Mouse (Mus musculus): ENCODE results near the gene Pex1.
"Not testable (repeated sequence)": the region's sequence is repeated elsewhere in the genome, so short reads cannot be mapped to it uniquely, and the experiment has no call there.

Gene Pex1

DNA sequence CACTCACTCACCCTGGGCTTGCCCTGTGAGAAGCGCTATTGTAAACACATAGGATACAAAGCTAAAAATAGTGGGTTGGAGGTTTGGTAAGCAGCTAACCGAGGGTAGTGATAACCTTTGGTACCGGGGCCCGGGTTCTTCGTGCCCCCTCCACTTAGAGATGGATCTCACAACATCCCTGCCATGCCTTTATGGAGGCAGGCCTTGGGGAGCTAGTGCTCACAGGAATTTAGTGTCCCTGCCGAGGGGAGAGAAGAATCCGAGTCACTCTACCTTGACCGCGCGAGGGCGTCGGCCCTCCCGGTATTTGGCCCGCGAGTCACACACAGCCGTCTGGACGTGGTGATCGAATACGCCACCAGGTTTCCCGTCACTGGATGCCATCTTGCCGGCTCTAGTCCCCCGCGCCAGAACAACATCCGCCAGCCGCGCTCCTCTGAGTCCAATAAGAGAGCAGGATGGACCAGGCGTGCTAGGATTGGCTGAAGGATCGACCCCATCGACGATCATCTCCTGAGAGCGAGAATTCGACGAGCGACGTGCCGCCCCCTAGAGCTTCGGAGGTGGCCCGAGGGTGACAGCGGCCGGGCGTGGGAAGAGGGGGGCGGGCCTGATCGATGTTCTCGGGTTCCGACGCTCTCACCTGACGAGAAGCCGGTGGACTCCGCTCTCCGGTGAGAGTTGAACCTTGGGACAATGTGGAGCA, at the start of gene Pex1:
Gene Pex1, plus strand, starts transcription at position 374 of the 706 bp plus-strand sequence.
- peak; percentile 88 to 89 for DNase-seq

DNA sequence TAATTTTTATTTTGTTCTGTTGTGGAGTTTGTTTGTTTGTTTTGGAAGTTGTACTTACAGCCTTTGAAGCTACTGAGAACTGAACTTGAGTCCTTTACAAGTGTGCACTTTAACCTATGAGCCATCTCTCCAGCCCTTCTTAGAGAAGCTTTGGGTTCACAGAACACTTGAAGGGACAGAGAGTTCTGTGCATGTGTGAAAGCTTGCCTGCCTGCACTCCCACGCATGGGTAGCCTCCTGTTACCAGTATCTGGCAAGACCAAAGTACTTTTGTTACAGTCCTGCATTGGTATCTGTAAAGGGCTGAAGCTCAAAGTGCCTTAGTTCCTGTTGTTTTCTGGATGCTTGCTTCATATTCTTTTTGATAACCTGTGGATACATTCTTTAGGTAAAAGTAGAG, 49.6 kb upstream of the Pex1 start:
- DNase-seq: no peak

DNA sequence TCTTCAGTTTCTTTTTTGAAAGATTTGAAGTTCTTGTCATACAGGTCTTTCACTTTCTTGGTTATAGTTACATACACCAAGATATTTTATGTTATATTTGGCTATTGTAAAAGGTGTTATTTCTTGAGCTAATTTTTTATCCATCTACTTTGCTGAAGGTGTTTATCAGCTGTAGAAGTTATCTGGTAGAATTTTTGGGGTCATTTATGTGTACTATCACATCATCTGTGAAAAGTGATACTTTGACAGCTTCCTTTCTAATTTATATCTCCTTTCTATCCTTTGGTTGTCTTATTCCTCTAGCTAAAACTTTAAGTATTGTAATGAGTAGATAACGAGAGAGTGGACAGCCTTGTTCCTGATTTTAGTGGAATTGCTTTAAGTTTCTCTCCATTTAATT, 44.4 kb upstream of the Pex1 start:
- DNase-seq: no peak

DNA sequence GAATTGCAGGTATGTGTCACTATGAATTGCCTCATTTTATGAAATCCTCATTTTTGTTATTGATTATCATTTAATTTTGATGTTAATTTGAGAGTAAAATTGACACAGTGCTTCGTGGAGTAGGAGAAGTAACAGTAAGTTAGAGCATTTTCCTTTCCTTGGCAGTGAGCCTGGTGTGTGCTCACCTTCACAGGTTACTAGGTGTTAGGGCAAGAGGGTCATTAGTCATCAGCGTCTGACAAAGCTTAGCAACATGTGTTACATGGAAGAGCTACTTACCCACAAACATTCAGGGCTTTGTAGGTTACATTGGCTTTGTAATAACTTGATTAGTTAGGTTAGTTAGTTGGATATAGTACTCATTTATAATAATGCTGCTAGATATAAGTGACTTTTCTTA, 41.7 kb upstream of the Pex1 start:
- no peak for DNase-seq

DNA sequence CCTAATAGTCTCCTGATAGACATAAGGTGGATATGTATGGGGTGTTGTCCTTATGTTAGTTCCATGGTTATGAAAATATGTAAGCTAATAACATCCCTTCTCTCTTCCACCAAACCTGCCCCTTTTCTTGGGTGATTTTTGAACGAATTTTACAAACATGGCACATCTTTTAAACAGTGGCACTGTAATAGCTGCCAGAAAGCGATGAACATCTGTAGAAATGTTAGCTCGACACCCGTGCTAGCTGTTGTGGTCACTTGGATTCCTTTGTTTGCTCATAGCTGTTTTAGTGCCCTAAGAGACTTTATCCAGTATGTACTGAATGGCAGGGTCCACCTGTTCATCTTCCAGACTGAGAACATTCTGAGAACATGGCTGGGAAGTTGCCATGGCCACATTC, 24.6 kb upstream of the Pex1 start, which contains the start of gene 1700109H08Rik:
Gene 1700109H08Rik, plus strand, starts transcription at position 301 of the 400 bp plus-strand sequence.
- DNase-seq: no peak

DNA sequence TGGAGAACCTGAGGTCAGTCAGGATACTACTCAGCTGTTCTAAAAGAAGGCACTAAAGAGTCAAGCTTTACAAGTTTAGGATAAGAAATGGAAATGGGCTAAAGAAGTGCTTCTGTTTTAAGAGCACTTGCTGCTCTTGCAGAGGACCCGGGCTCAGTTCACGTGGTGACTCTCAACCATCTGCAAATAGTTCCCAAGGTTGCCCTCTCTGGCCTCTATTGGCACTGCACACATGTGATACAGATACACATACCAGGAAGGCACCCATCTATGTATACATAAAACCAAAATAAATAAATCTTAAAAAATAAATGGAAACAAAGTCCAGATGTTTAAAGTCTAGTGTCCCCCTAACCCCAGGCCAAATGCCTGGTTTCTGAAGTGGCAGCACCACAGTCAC, 21.0 kb upstream of the Pex1 start:
- DNase-seq: no peak

DNA sequence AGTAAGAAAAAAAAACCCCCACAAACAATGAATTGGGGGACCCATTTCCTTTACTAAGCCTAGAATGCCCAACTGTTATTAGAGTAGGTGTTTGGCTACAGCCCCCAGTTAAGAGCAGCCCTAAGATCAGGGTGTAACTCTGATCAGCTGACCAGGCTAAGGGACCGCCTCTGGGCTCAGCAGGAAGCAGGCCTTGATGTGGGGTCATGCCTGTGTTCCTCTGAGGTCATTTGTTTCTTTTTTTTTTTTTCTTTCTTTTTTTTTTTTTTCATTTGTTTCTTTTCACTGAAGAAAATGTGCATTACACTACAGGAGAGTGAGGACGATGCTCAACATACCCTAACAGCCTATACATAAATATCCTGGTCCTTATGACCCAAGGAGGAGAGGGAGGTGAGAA, 17.9 kb upstream of the Pex1 start:
- no peak for DNase-seq

DNA sequence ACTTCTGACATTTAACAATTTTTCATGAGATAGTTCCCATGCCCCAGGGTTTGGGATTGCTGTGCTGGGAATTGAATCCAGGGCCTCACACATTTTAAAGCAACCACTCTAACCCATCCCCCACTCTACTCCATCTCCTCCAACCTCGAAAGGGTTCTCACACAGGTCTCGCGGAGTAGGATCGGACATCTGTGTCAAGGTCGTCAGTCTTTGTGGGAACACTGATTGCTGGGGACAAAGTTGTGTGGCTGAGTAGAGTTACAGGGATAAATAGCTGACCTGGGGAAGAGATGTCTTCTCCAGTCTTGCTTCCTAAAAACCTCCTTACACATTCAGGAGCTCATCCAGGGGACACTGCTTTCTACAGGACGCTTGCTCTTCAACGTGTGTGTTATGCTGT, 16.8 kb upstream of the Pex1 start:
- DNase-seq: no peak

DNA sequence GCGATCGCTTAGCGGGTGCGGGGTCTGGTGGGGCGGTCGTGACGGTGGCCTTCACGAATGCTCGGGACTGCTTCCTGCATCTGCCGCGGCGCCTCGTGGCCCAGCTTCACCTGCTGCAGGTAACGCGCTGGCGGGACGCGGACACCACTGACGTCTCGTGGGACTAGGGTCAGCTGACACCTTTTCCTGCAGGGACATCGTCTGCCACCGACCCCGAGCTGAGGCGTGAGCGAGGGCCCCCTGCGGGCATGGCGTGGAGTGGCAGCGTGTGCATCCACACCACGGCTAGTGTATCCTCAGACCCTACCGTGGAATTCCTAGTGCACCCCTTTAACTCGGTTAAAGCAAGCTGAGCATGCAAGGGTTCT, 517 bp downstream of the Pex1 start, which contains the start of gene Rbm48:
Gene Rbm48, minus strand, starts transcription at position 187 of the 368 bp plus-strand sequence.
- DNase-seq: peak; percentile 76 to 77

DNA sequence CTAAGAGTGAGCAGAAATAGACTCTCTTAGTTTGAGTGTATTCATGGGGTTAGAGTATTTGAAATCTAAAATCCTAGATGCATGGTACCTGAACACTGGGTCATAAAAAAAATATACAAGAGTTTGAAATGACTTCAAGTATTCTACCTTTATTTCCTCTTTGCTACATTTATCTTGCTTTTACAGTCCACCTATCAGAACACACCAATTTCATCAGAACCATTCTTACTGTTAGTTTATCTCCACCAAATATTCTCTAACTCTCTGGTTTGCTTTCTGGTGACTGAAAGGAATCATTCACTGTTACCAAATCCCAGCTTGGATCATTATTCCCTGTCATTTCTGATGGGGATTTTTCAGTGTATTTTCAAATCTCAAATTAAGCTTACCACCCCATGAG, 1.3 kb downstream of the Pex1 start:
- no peak for DNase-seq

DNA sequence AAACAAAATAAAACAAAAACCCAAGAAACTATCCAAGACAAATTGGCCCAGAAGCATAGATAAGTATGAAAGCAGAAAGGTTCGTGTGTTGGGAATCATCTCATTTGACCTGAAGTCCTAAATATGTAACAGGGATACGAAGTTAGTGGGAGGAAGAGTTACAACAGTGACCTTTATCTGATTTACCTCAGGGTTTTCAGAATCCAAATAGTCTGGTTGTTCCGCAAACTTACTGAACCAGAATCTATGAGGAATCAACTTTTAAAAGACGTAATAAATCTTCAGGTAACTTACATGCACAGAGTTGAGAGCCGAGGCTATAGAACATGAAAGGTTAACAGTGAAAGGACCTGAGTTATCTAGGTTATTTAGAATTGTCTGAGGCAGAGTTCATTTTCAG, 2.9 kb downstream of the Pex1 start:
- DNase-seq: no peak

DNA sequence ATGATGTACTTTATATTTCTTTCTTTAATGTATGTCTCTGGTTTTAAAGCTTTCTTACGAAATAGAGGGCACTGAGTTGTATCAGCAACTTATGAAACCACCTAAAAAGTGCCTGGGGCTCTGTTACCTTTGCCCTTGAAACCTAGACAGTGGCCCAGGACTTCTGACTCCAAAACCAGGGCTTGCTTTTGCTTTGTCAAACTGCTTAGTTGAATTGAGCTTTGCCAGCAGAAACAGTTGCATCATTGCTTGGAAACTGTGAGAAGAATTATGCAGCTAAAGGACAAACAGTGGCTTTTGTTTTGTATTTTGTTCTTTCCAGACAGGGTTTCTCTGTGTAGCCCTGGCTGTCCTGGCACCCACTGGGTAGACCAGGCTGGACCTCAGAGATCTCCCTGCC, 4.4 kb downstream of the Pex1 start:
- no peak for DNase-seq

DNA sequence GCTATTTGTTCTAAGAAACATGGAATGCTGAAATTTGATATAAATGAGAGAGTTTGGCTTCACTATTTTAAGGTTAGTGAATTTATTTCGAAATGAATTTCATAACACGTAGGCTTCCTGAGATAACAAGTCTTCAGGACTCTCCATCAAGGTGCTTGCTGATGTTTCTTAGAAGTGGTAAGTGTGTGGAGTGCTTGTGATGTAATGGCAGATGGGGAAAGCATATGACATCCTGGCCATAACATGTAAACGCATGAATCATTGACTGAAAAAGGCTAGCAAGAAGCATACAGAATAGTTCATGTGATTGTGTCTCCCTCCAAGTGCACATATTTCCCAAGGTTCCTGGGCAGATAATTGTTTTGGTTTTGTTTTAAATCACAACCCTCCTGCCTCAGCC, 4.9 kb downstream of the Pex1 start:
- no peak for DNase-seq

DNA sequence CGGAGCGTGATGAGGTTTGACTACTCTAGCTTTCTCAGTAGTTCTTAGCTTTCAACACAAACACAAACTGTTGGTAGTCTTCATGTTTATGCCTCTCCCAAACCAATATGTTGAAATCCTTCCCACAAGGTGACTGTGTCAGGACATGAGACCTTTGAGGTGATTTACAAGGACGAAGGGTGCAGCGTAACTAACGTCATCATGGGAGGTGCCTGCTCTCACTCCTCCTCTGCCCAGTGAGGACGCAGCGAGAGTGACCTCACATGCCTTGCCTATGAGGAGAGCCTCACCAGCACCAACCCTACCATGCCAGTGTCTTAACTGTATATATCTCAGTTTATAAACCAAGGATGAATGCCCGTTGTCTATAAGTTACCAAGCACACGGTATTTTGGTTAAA, 11.2 kb downstream of the Pex1 start:
- no peak for DNase-seq

DNA sequence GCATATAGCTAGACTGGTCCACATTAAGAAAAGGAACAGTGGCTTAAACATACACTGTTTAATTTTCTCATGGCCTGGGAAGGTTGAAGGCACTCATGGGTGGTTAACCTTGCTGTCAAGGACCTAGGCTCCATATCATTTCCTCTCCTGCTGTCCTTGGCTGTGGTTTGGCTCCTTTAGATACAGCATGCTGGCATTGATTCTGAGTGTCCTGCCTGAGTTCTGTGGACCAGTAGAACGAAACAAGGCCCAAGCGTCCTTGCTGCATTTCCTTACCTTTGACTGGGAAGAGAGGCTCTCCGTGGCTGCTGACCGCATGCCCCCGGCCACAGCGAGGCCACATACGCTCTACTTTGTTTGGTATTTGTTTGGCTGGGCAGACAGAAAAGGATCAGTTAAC, 13.4 kb downstream of the Pex1 start:
- DNase-seq: no peak

DNA sequence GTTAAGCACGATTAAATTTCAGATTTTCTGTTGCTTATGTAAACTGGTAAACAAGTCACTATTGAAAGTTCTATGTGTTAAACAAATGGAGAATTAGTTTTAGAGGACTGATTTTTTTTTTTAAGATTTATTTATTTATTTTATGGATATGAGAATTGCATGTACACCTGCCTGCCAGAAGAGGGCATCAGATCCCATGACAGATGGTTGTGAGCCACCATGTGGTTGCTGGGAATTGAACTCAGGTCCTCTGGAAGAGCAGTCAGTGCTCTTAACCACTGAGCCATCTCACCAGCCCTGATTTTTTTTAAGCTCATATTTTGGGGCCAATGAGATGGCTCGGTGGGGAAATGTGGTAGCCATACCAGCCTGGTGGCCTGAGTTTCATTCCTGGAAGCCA, 16.0 kb downstream of the Pex1 start:
- not testable (repeated sequence) for DNase-seq

DNA sequence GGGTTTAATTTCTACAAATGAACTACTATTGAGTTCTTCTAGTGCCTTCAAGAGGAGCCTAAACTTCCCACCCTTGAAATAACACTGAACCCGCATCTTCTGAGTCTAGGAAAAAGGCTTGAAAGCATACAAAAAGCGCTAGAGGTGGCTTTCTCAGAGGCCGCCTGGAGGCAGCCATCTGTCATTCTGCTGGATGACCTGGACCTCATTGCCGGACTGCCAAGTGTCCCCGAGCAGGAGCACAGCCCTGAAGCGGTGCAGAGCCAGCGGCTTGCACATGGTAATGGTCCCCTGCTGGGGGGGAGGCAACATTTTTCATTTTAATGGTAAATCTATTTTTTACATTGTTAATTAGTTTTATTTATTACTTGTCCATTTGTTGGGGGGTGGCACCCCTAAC, 24.6 kb downstream of the Pex1 start:
- no peak for DNase-seq

DNA sequence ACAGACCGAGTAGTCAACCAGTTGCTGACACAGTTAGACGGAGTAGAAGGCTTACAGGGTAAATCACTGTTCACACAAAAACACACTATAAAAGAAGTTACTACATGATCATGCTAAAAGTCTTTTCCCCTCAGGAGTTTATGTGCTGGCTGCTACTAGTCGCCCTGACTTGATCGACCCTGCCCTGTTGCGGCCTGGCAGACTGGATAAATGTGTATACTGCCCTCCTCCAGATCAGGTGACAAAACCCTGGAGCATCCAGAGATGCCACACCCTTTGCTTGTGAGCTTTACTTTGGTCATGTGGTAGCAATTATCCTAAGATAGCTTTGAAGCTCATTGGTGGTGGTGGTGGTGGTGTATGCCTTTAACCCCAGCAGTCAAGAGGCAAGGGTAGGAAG, 34.2 kb downstream of the Pex1 start:
- DNase-seq: no peak

DNA sequence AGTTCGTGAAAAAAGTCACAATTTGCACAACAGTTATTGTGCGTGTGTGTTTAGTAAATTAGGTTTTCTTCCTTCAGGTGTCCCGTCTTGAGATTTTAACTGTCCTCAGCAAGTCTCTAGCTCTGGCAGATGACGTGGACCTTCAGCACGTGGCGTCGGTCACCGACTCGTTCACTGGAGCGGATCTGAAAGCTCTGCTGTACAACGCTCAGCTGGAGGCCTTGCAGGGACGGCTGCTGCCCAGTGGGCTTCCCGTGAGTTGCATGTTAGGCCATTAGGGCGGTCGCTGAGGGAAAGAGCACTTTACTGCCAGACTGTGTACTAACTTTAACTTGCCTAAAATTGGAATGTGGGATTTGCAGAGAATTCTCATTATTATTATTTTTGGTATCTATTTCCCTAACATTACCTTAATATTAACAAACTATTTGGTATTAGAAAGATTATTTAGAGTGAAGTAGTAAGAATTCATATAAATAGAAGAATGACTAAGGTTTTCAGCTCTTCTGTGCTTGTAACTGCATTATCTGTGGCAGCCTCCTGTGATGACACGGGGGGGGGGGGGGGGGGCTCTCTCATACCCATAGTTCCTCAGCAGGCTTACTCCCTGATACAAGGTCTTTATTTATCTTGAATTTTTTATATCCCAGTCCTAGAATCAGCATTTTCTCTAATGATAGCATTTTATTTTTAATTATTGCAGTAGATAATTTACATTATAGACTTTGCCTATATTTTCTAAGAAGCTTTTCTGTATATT, 35.8 kb downstream of the Pex1 start:
- no peak for DNase-seq

DNA sequence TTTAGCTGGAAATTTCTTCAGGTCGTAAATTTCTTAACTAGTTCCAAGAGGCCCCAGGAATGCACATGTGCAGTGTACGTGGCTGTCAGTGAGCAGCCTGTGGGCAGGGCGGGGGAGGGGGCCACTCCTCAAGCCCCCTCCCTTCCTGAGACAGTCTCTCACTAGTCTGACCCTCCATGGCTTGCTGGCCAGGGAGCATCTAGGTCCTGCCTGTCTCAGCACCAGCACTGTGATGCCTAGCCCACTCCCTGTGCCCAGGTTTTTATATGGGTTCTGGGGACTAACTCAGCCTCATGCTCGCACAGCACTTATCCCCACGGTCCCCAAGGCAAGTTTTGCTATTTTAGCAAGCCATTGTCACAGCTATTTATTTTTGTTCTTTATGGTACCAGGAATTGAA, 36.4 kb downstream of the Pex1 start:
- DNase-seq: no peak

DNA sequence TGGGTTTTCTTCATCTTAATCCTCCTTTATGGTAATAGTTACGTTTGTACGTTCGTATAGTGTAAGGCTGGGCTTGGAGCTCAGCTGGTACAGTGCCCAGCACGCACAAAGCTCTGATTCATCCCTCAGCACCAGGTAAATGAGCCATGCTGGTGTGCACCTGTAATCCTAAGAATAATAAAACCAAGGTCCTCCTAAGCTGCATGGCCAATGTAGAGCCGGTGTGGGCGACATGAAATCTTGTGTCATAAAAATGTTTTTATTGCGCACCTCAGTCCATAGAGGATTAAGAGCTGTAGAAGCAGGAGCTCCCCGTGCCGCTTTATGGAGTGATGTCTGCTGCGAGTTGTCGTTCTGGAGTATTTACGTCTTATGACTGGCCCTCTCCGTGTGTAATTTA, 37.4 kb downstream of the Pex1 start:
- DNase-seq: no peak

DNA sequence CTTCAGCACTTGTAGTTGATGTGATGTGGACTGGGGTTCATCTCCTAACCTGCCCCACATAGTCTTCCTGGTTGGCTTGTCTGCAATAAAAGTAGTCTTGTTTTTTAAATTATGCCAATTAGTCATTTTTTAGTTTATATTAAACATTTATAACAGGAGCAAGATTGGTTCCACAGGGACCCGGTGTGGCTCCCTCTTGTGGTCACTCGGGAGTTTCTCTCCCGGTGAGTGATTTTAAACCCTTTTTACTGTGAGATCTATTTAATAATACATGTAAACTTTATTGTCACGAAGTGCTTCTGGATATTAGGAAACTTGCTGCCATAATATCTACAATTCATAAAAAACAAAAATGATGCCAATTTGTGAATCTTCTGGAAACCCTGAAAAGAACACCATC, 38.1 kb downstream of the Pex1 start:
- DNase-seq: no peak

DNA sequence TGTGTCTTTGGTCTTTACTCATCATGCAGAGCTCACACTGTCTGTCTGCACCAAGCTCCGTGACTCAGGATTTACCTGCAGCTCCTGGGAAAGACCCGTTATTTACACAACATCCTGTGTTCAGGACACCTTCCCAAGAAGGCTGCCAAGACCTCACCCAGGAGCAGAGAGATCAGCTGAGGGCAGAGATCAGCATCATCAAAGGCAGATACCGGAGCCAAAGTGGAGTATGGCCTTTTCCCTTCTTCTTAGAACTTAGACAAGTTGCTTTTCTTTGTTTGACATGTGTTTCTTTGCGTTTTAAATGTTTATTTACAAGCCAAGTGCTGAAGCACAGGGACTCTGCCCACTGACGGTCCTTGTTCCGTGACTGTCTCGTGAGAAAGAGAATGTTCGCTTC, 39.4 kb downstream of the Pex1 start:
- DNase-seq: no peak

DNA sequence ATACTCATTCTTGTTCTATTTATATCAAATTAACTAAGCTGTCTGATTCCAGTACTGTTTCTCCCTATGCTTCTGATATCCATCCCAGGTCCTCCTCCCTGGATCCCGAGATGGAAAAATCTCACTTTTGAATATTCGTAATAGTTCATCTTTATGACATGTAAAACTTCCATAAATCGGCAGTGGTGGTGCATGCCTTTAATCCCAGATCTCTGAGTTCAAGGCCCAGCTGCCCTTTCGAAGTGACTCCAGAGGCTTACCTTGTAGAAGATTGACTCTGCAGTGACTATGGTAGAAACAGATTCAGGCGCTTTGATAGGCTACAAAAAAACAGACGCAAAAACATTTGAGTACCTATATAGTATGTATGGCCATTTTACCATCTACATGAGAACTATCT, 48.8 kb downstream of the Pex1 start:
- no peak for DNase-seq

DNA sequence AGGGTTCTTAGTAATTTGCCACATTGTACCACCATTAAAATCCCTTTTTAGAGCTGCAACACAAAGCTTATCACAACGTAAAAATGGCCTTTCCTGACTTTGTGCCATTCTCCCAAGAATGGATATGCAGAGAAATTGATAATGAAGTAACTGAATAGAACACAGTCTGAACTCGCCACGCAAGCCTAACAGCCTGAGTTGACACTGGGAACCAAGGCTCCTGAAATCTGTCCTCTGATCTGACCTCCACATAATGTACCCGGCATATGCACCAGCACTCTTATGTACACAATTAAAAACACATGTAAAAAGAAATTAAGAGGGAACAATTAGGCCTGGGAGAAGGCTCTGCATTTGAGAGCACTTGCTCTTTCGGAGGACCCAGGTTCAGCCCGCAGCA, 49.5 kb downstream of the Pex1 start:
- DNase-seq: no peak
